Mouse (Mus musculus): ENCODE data around the gene Prkch. TPM values are rescaled to one million over a fixed set of nuclear protein-coding genes. Genes with fewer than 3 reads are reported as not detected.

Prkch gene
- polyA plus RNA-seq, 1 experiment from 2014 or later: 4.7 TPM

DNA sequence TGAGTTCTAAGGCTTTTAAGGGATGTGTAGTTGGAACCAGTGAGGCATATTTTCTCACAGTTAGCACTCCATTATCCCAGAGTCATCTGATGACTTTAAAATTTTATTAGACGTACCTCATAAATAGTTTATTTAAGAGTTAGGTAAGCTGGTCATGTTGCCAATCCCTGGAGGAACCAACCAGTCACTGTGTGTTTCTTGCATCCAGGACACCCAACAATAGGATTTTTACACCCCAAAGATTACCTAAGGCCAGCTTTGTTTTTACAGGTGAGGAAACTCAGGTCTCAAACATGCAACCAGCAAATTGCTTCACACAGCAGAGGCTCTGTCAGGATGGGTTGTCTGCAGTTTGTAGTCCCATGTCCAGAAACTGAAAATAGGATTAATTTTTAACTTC, 142.4 kb downstream of the Prkch start:
- no peak for ATAC-seq
- WGBS: 94% methylated on average over 1 of the region's 1 CpGs

DNA sequence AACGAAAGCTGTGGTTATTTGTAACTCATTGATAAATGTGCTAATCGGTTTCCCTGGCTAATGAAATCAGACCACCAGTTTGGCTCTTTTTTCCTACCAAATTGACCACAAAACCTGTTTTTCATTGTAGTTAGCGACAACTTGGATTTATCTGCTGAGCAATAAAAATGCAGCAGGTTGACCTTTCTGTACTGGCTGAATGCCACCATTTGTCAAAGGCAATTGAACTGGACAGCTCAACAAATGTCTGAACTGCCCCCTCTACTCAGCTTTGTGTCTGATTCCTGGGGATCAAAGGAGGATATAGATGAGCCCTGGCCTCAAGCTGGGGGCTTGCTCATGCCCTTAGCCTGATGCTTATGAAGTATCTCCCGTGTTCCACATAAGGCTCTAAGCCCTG, 146.0 kb downstream of the Prkch start:
- no peak for ATAC-seq
- DNase-seq (ENCODE audit: low spot score): no peak
- Histone ChIP-seq H3K4me3 (ENCODE audit: low read depth, low read length) (no peak overlapping the region), H3K36me3 (ENCODE audit: control insufficient read depth, insufficient read depth, low read length) (no peaks in the 10 kb centered on the region), H3K4me2 (ENCODE audit: low read length) (no peak overlapping the region), H3K4me1 (ENCODE audit: control insufficient read depth, insufficient read depth, low read length) (no peaks in the 10 kb centered on the region), H3K9ac (ENCODE audit: low read length) (no peak overlapping the region), H3K27me3 (replicated peaks; ENCODE audit: control insufficient read depth, insufficient read depth, low read length) (no peaks in the 10 kb centered on the region), H3K27ac (ENCODE audit: low read depth, low read length) (no peak overlapping the region), H3K9me3 (replicated peaks; ENCODE audit: control insufficient read depth, low read length) (no peaks in the 10 kb centered on the region)
- 9% methylated on average over 4 of the region's 4 CpGs for WGBS

More for the DNA sequence above, 142.4 kb downstream of the Prkch start:
- Histone ChIP-seq H3K4me2 (ENCODE audit: low read length) (no peak overlapping the region), H3K36me3 (ENCODE audit: control insufficient read depth, insufficient read depth, low read length) (no peaks in the 10 kb centered on the region), H3K27me3 (replicated peaks; ENCODE audit: control insufficient read depth, insufficient read depth, low read length) (no peaks in the 10 kb centered on the region), H3K9ac (ENCODE audit: low read length) (no peak overlapping the region), H3K4me1 (ENCODE audit: control insufficient read depth, insufficient read depth, low read length) (no peaks in the 10 kb centered on the region), H3K9me3 (replicated peaks; ENCODE audit: control insufficient read depth, low read length) (no peaks in the 10 kb centered on the region), H3K4me3 (ENCODE audit: low read depth, low read length) (no peak overlapping the region), H3K27ac (ENCODE audit: low read depth, low read length) (no peak overlapping the region)
- no peak for DNase-seq (ENCODE audit: low spot score)

DNA sequence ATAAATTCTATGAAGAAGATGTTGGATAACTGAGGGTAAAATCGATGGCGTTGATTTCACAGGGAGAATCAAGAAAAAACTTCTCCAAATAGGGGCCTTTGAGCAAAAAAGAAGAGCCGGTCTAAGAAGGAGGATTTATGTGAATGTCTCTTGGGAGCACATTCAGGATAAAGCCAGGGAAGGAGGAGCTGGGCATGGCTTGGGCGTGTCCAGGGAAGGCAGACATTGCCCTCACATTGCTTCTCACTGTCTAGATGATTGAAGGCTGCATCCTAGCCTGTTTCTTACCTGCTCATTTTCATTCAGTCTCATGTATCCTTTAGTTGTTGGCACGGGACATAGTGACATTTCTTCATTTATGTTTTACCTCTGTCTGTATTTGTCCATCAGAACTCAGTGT, 146.5 kb downstream of the Prkch start:
- WGBS: 80% methylated on average over 5 of the region's 5 CpGs
- DNase-seq (ENCODE audit: low spot score) (no peak), ATAC-seq (no peak)
- Histone ChIP-seq H3K4me1 (ENCODE audit: control insufficient read depth, insufficient read depth, low read length) (no peaks in the 10 kb centered on the region), H3K27ac (ENCODE audit: low read depth, low read length) (no peak overlapping the region), H3K9ac (ENCODE audit: low read length) (no peak overlapping the region), H3K4me2 (ENCODE audit: low read length) (no peak overlapping the region), H3K4me3 (ENCODE audit: low read depth, low read length) (no peak overlapping the region), H3K27me3 (replicated peaks; ENCODE audit: control insufficient read depth, insufficient read depth, low read length) (no peaks in the 10 kb centered on the region), H3K36me3 (ENCODE audit: control insufficient read depth, insufficient read depth, low read length) (no peaks in the 10 kb centered on the region), H3K9me3 (replicated peaks; ENCODE audit: control insufficient read depth, low read length) (no peaks in the 10 kb centered on the region)

DNA sequence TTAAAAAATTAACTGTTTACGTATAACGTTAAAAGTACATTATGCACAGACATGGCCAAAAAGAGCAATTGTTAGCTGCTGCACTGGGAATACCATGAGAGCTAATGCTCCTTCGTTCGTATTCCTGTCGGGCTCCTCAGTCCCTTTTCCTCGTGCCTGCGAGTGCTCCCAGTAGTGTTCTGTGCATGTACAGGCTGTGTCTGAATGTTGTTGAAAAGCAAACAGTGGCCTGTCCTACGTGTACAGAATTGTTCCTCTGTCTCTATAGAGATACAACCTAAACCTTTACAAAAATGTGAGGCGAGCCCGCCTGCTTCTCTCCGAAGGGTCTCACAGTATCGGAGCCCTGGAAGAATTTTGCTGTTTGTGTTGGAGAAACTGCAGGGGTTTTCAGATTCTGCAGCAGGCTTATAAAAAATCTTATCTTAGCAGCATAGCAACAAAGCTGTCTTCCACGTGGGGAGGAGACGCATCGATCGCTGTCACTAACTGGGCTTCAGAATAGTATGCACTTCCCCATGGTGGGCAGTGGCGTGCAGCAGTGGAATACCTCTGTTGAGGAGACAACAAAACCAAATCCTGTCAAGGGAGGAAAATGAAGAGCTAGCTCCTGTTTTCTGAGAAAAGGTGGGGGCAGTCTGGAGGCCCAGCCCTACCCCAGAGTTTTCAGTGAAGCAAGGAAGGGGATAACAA, 147.4 kb downstream of the Prkch start:
- no peak for DNase-seq (ENCODE audit: low spot score)
- no peaks in the 10 kb centered on the region for H3K36me3 ChIP-seq (ENCODE audit: control insufficient read depth, insufficient read depth, low read length)
- H3K27ac ChIP-seq (ENCODE audit: low read depth, low read length): no peak overlapping the region; the same call in 1 of the 2 replicates
- H3K4me3 ChIP-seq (ENCODE audit: low read depth, low read length): no peak overlapping the region
- ATAC-seq: no peak
- no peaks in the 10 kb centered on the region for H3K4me1 ChIP-seq (ENCODE audit: control insufficient read depth, insufficient read depth, low read length)
- no peaks in the 10 kb centered on the region for H3K9me3 ChIP-seq (replicated peaks; ENCODE audit: control insufficient read depth, low read length)
- WGBS: 68% methylated on average over 17 of the region's 17 CpGs
- no peak overlapping the region for H3K4me2 ChIP-seq (ENCODE audit: low read length)
- no peaks in the 10 kb centered on the region for H3K27me3 ChIP-seq (replicated peaks; ENCODE audit: control insufficient read depth, insufficient read depth, low read length)
- no peak overlapping the region for H3K9ac ChIP-seq (ENCODE audit: low read length)

DNA sequence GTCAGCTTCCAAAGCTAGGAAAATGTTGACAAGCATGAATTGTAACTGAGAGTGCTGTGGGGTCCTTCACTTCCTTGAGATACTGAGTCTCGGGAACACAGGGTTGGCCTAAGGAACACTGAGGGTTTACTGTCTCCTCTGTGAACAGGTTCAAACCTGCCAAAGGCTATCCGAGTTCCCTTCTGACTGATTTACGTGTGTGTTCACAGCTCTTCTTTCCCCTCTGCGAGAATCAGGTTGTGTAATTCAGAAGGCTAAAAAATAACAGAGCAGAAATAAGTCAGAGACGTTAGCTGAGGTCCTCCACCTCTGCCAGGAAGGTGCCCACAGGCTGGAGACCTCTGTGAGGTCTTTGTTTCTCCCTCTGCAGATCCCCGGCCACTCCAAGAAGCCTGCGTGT, 148.3 kb downstream of the Prkch start:
- Histone ChIP-seq H3K27me3 (replicated peaks; ENCODE audit: control insufficient read depth, insufficient read depth, low read length) (no peaks in the 10 kb centered on the region), H3K4me2 (ENCODE audit: low read length) (no peak overlapping the region), H3K36me3 (ENCODE audit: control insufficient read depth, insufficient read depth, low read length) (no peaks in the 10 kb centered on the region), H3K27ac (ENCODE audit: low read depth, low read length) (no peak overlapping the region), H3K4me3 (ENCODE audit: low read depth, low read length) (no peak overlapping the region), H3K4me1 (ENCODE audit: control insufficient read depth, insufficient read depth, low read length) (no peaks in the 10 kb centered on the region), H3K9ac (ENCODE audit: low read length) (no peak overlapping the region), H3K9me3 (replicated peaks; ENCODE audit: control insufficient read depth, low read length) (no peaks in the 10 kb centered on the region)
- ATAC-seq: no peak
- WGBS: 85% methylated on average over 7 of the region's 7 CpGs
- DNase-seq (ENCODE audit: low spot score): no peak

DNA sequence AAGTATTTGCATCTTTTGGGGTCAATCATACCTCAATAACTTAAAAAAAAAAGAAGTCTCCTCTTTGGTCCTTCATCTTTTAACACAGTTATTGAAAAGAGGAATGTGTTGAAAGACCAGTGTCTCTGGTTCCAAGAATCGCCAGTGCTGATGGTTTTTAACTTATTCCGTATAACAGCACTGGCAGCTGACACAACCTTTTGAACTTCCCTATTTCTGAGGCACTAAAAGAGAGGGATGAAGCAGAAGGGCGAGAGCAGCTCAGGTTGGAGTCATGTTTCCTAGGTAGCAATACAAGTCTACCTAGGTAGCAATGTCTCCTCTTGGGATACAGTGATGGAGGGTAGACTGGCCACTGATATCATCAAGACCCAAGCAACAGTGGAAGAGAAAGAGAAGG, 152.3 kb downstream of the Prkch start:
- Histone ChIP-seq H3K27ac (ENCODE audit: low read depth, low read length) (no peak overlapping the region), H3K4me2 (ENCODE audit: low read length) (no peak overlapping the region), H3K36me3 (ENCODE audit: control insufficient read depth, insufficient read depth, low read length) (no peaks in the 10 kb centered on the region), H3K9me3 (replicated peaks; ENCODE audit: control insufficient read depth, low read length) (no peaks in the 10 kb centered on the region), H3K27me3 (replicated peaks; ENCODE audit: control insufficient read depth, insufficient read depth, low read length) (no peaks in the 10 kb centered on the region), H3K4me3 (ENCODE audit: low read depth, low read length) (no peak overlapping the region), H3K4me1 (ENCODE audit: control insufficient read depth, insufficient read depth, low read length) (no peaks in the 10 kb centered on the region), H3K9ac (ENCODE audit: low read length) (no peak overlapping the region)
- no peak for ATAC-seq
- 89% methylated on average over 3 of the region's 3 CpGs for WGBS
- no peak for DNase-seq (ENCODE audit: low spot score)

DNA sequence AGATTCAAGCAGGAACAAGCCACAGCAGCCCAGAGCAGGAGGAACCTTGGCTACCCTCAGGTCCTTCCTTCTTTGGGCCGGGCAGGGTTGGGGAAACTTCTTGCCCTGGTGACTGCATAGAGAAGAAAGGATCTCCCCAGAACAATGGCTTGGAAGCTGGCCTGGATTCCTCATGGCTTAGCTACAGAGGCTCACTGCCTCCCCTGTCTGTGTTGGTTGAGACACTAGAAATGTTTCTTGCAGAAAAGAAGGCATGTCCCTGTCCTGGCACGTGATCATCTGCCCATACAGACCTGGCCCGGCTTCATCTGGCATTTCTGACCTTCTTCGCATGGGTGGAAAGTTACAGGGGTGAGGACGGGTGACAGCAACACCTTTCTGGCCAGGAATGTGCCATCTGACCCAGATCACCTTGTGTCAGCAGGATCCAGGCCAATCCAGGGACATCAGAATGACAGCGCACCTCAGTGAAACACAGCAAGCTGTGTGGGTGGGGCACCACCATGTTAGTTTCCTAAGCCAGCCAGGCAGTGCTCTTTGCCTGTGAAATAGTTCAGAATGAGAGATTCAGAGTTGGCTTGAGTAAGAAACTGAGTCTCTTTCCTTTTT, 155.1 kb downstream of the Prkch start:
- no peaks in the 10 kb centered on the region for H3K9me3 ChIP-seq (replicated peaks; ENCODE audit: control insufficient read depth, low read length)
- H3K4me1 ChIP-seq (ENCODE audit: control insufficient read depth, insufficient read depth, low read length): no peaks in the 10 kb centered on the region
- H3K9ac ChIP-seq (ENCODE audit: low read length): no peak overlapping the region
- H3K27ac ChIP-seq (ENCODE audit: low read depth, low read length): no peak overlapping the region
- DNase-seq (ENCODE audit: low spot score): no peak
- ATAC-seq: no peak
- no peak overlapping the region for H3K4me3 ChIP-seq (ENCODE audit: low read depth, low read length)
- H3K36me3 ChIP-seq (ENCODE audit: control insufficient read depth, insufficient read depth, low read length): no peaks in the 10 kb centered on the region
- no peak overlapping the region for H3K4me2 ChIP-seq (ENCODE audit: low read length)
- 84% methylated on average over 6 of the region's 6 CpGs for WGBS
- no peaks in the 10 kb centered on the region for H3K27me3 ChIP-seq (replicated peaks; ENCODE audit: control insufficient read depth, insufficient read depth, low read length)

DNA sequence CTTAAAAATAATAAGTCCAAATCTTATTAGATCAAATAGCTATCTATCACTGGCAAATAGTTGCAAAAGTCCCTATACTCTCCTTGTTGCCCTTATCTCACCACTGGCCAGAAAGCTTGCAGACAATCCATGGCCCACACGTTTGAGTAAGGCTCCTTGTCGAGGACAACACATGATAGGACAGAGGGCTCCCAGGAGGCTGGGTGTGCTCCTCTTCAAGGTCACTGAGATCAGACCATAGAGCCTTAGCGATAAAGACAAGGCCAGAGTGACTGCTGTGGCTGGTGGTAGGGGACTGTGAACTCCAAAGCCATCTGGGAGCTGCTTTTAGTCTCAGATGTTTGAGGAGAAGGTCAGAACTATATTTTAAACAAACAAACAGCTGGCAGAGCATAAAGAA, 158.0 kb downstream of the Prkch start:
- DNase-seq (ENCODE audit: low spot score) (no peak), ATAC-seq (no peak)
- H3K27me3 ChIP-seq (replicated peaks; ENCODE audit: control insufficient read depth, insufficient read depth, low read length): no peaks in the 10 kb centered on the region
- no peak overlapping the region for H3K9ac ChIP-seq (ENCODE audit: low read length)
- no peaks in the 10 kb centered on the region for H3K36me3 ChIP-seq (ENCODE audit: control insufficient read depth, insufficient read depth, low read length)
- H3K27ac ChIP-seq (ENCODE audit: low read depth, low read length): no peak overlapping the region
- H3K9me3 ChIP-seq (replicated peaks; ENCODE audit: control insufficient read depth, low read length): no peaks in the 10 kb centered on the region
- 80% methylated on average over 3 of the region's 3 CpGs for WGBS
- no peak overlapping the region for H3K4me2 ChIP-seq (ENCODE audit: low read length)
- no peaks in the 10 kb centered on the region for H3K4me1 ChIP-seq (ENCODE audit: control insufficient read depth, insufficient read depth, low read length)
- H3K4me3 ChIP-seq (ENCODE audit: low read depth, low read length): no peak overlapping the region

DNA sequence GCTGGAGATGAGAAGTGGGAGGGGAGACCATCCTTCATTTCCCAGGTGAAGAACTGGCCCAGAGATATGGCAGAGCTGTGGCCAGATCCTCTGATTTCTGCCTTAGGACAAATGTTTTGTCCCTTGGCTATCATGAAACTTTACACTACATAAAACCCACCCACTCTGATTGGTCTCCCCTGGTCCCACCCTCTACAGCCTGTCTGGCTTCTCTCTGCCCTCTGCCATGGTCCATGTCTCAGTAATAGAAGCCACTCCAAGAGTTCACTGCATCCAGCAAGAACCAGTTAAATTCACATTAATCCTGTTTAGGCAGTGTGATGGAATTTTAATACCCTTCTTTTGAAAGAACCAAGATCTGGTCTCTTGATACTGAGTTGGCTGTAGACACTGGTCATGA, 158.5 kb downstream of the Prkch start:
- Histone ChIP-seq H3K4me1 (ENCODE audit: control insufficient read depth, insufficient read depth, low read length) (no peaks in the 10 kb centered on the region), H3K4me3 (ENCODE audit: low read depth, low read length) (no peak overlapping the region), H3K36me3 (ENCODE audit: control insufficient read depth, insufficient read depth, low read length) (no peaks in the 10 kb centered on the region), H3K9me3 (replicated peaks; ENCODE audit: control insufficient read depth, low read length) (no peaks in the 10 kb centered on the region), H3K27ac (ENCODE audit: low read depth, low read length) (no peak overlapping the region), H3K9ac (ENCODE audit: low read length) (no peak overlapping the region), H3K4me2 (ENCODE audit: low read length) (no peak overlapping the region), H3K27me3 (replicated peaks; ENCODE audit: control insufficient read depth, insufficient read depth, low read length) (no peaks in the 10 kb centered on the region)
- ATAC-seq: no peak
- DNase-seq (ENCODE audit: low spot score): no peak
